Mouse (Mus musculus): Measurements from ENCODE around the gene Klhl35. TPM values are rescaled to one million over a fixed set of nuclear protein-coding genes. Genes with fewer than 3 reads are reported as not detected.

Gene Klhl35
- total RNA-seq (2012; rRNA removed): not detected in 2 replicates
- under 1 TPM in 1 of 2 experiments, not detected in 1; 0.04 TPM for polyA plus RNA-seq (2012; ENCODE audit: insufficient read depth in 1 of 2, insufficient read length in 2 of 2, low read depth in 1 of 2, low replicate concordance in 2 of 2, missing spikeins in 1 of 2)

DNA sequence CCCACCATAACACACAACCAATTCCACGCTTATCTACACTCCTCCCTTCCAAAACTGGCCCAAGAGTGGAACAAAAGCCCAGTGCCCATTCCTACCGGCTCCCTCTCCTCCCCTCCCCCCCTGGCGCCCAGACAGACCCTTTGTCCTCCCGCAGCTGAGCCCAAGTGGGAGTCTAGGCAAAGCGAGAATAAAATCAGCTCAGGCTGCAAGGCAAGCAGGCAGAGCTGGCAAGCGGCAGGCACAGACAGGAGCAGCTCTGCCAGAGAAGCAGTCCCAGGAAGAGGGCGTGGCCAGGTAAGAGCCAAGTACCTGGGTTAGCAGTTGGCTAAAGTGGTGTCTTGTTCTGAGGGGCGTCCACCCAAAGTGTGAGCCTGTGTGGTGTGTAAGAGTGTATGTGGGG, at the start of gene Klhl35:
Klhl35 (plus strand) TSS at position 194 of the 400 bp plus-strand sequence.
- Histone ChIP-seq H3K4me1 (ENCODE audit: control insufficient read depth in 1 of 2, insufficient read depth in 2 of 2, low read length in 2 of 2) (no peaks in the 10 kb centered on the region), H3K9me3 (replicated peaks; ENCODE audit: insufficient read depth, low read length) (no peaks in the 10 kb centered on the region), H3K27ac (ENCODE audit: control insufficient read depth, low read depth, low read length) (no peak within 1 kb of the TSS), H3K36me3 (ENCODE audit: control insufficient read depth in 1 of 2, insufficient read depth in 2 of 2, low read length in 2 of 2) (no peaks in the 10 kb centered on the region), H3K27me3 (ENCODE audit: control insufficient read depth in 1 of 2, insufficient read depth in 2 of 2, low read length in 2 of 2) (no peaks in the 10 kb centered on the region), H3K9ac (ENCODE audit: control insufficient read depth, low read depth, low read length, poor library complexity, severe bottlenecking) (no peak within 1 kb of the TSS), H3K4me3 (ENCODE audit: control insufficient read depth in 1 of 2, insufficient read depth in 1 of 2, low read depth in 2 of 2, low read length in 2 of 2) (no peak within 1 kb of the TSS), H3K79me2 (ENCODE audit: control insufficient read depth, insufficient read depth, low read length, poor library complexity) (no peaks in the 10 kb centered on the region)
- TF ChIP-seq JUND (IDR thresholded peaks at IDR 0.05; ENCODE audit: low read depth, low read length): no peak
- no peak for TF ChIP-seq HCFC1 (IDR thresholded peaks at IDR 0.05; ENCODE audit: low read depth, low read length)
- no peak for TF ChIP-seq CTCF (IDR thresholded peaks at IDR 0.05 in 2 of 3, conservative IDR thresholded peaks at IDR 0.05 in 1 of 3; ENCODE audit: control insufficient read depth in 1 of 3, insufficient read depth in 1 of 3, low read depth in 2 of 3, low read length in 3 of 3, poor library complexity in 1 of 3, severe bottlenecking in 1 of 3)
- no peak for TF ChIP-seq POLR2AphosphoS5 (IDR thresholded peaks at IDR 0.05; ENCODE audit: borderline replicate concordance, low read depth, low read length)
- TF ChIP-seq SIN3A (IDR thresholded peaks at IDR 0.05; ENCODE audit: low read length): no peak
- no peak for TF ChIP-seq ZKSCAN1 (IDR thresholded peaks at IDR 0.05; ENCODE audit: low read depth, low read length)
- no peak for TF ChIP-seq MXI1 (IDR thresholded peaks at IDR 0.05; ENCODE audit: low read depth, low read length)
- TF ChIP-seq MEF2A (IDR thresholded peaks at IDR 0.05; ENCODE audit: extremely low read depth, insufficient replicate concordance, low read depth, low read length, poor library complexity, severe bottlenecking): no peak
- no peak for TF ChIP-seq RAD21 (IDR thresholded peaks at IDR 0.05; ENCODE audit: low read depth, low read length)
- no peak for TF ChIP-seq MYB (IDR thresholded peaks at IDR 0.05; ENCODE audit: low read depth, low read length)
- no peak for TF ChIP-seq MYC (IDR thresholded peaks at IDR 0.05; ENCODE audit: low read depth, low read length)
- no peak for TF ChIP-seq CHD2 (IDR thresholded peaks at IDR 0.05; ENCODE audit: low read length)
- no peak for TF ChIP-seq ELF1 (IDR thresholded peaks at IDR 0.05; ENCODE audit: low read depth, low read length)
- TF ChIP-seq NRF1 (IDR thresholded peaks at IDR 0.05; ENCODE audit: insufficient read depth, low read depth, low read length, poor library complexity, severe bottlenecking): no peak
- no peak for TF ChIP-seq NELFE (IDR thresholded peaks at IDR 0.05; ENCODE audit: low read depth, low read length)
- no peak for TF ChIP-seq TBP (IDR thresholded peaks at IDR 0.05; ENCODE audit: low read depth, low read length)
- no peak for TF ChIP-seq CHD1 (IDR thresholded peaks at IDR 0.05; ENCODE audit: low read depth, low read length)
- TF ChIP-seq TCF12 (IDR thresholded peaks at IDR 0.05; ENCODE audit: low read depth, low read length): no peak
- no peak for TF ChIP-seq USF2 (IDR thresholded peaks at IDR 0.05; ENCODE audit: borderline replicate concordance in 1 of 2, insufficient read depth in 1 of 2, low read depth in 1 of 2, low read length in 2 of 2)
- TF ChIP-seq MAX (IDR thresholded peaks at IDR 0.05; ENCODE audit: low read length): no peak
- DNase-seq (ENCODE audit: low read depth, low spot score): no peak

GRCm38 (mm10) chr7:99419311-99419710, 46.5 kb upstream of the Klhl35 start:
- Histone ChIP-seq H3K9me3 (replicated peaks; ENCODE audit: insufficient read depth, low read length) (no peaks in the 10 kb centered on the region), H3K36me3 (ENCODE audit: control insufficient read depth in 1 of 2, insufficient read depth in 2 of 2, low read length in 2 of 2) (no peaks in the 10 kb centered on the region)

More at GRCm38 (mm10) chr7:99419311-99419710, 46.5 kb upstream of the Klhl35 start:
- no peaks in the 10 kb centered on the region for H3K79me2 ChIP-seq (ENCODE audit: control insufficient read depth, insufficient read depth, low read length, poor library complexity)
- H3K4me3 ChIP-seq (ENCODE audit: control insufficient read depth in 1 of 2, insufficient read depth in 1 of 2, low read depth in 2 of 2, low read length in 2 of 2): no peak overlapping the region
- DNase-seq (ENCODE audit: low read depth, low spot score): no peak
- peaks cover 0 to 15% of the 10 kb centered on the region in 2 experiments; a peak in 3 of 4 replicates for H3K27me3 ChIP-seq (ENCODE audit: control insufficient read depth in 1 of 2, insufficient read depth in 2 of 2, low read length in 2 of 2)
- no peak for TF ChIP-seq USF1 (IDR thresholded peaks at IDR 0.05; ENCODE audit: low read depth, low read length)
- no peak overlapping the region for H3K9ac ChIP-seq (ENCODE audit: control insufficient read depth, low read depth, low read length, poor library complexity, severe bottlenecking)
- no peaks in the 10 kb centered on the region; a peak in 1 of 4 replicates for H3K4me1 ChIP-seq (ENCODE audit: control insufficient read depth in 1 of 2, insufficient read depth in 2 of 2, low read length in 2 of 2)
- H3K27ac ChIP-seq (ENCODE audit: control insufficient read depth, low read depth, low read length): no peak overlapping the region
